Mouse (Mus musculus) small intestine, adult 2 months (tissue): ENCODE results near the gene Mtus2.

Source experiments
- CTCF ChIP-seq: fragments of 200-500 bp; IDR thresholded peaks from 2 replicates; pipeline ENCODE4 v1.5.1; 2012; ENCODE audit warnings: low read depth, mild to moderate bottlenecking, control low read depth, inconsistent platforms, low read length, moderate library complexity, mixed read lengths; ENCODE audit not compliant: insufficient replicate concordance, insufficient read length; ENCODE audit errors: extremely low read depth
- POLR2A ChIP-seq: fragments of 200-500 bp; IDR thresholded peaks from 2 replicates; pipeline ENCODE4 v1.6.1; 2012; ENCODE audit warnings: low read depth, mild to moderate bottlenecking, control low read depth, inconsistent platforms, low read length, moderate library complexity

GRCm38 (mm10) chr5:148079732-148080131 is 122.6 kb downstream of the Mtus2 start:
- no peak for TF ChIP-seq POLR2A
- no peak for TF ChIP-seq CTCF
